Mouse (Mus musculus) MEL (cell line): Measurements from ENCODE around the gene Cir1. TPM values are rescaled to one million over a fixed set of nuclear protein-coding genes. Genes with fewer than 3 reads are reported as not detected.

Experiments
- DNase-seq: peaks from one replicate; pipeline ENCODE4 v3.0.0; 2011; ENCODE audit warnings: low read depth, low spot score
- H3K27ac ChIP-seq: 2 replicates; pipeline ENCODE4 v1.5.1; 2012; ENCODE audit warnings: low read depth, mild to moderate bottlenecking, control low read depth, low read length, moderate library complexity; ENCODE audit not compliant: control insufficient read depth
- H3K27me3 ChIP-seq, 2 experiments: fragments of 150-350 bp in 1 of 2; sonication (generic) in 1 of 2; 2 replicates each; pipeline ENCODE4 v1.6.1; 2012; ENCODE audit warnings: low read length in 2 of 2, mild to moderate bottlenecking in 2 of 2, improper control_type of control experiment in 1 of 2, moderate library complexity in 1 of 2; ENCODE audit not compliant: insufficient read depth in 2 of 2, control insufficient read depth in 1 of 2
- H3K36me3 ChIP-seq, 2 experiments: 2 replicates each; pipeline ENCODE4 v1.6.1; 2012 to 2014; ENCODE audit warnings: low read length in 2 of 2, improper control_type of control experiment in 1 of 2, inconsistent platforms in 1 of 2, mild to moderate bottlenecking in 1 of 2; ENCODE audit not compliant: insufficient read depth in 2 of 2, control insufficient read depth in 1 of 2
- H3K4me1 ChIP-seq, 2 experiments: fragments of 150-350 bp in 1 of 2; sonication (generic) in 1 of 2; 2 replicates each; pipeline ENCODE4 v1.6.1; 2012; ENCODE audit warnings: low read length in 2 of 2, improper control_type of control experiment in 1 of 2, mild to moderate bottlenecking in 1 of 2; ENCODE audit not compliant: insufficient read depth in 2 of 2, control insufficient read depth in 1 of 2
- H3K4me3 ChIP-seq, 2 experiments: fragments of 150-350 bp in 1 of 2; sonication (generic) in 1 of 2; 2 replicates each; pipeline ENCODE4 v1.5.1; 2012; ENCODE audit warnings: low read depth in 2 of 2, low read length in 2 of 2, mild to moderate bottlenecking in 2 of 2, moderate library complexity in 2 of 2, control low read depth in 1 of 2, improper control_type of control experiment in 1 of 2; ENCODE audit not compliant: control insufficient read depth in 1 of 2, insufficient read depth in 1 of 2
- H3K79me2 ChIP-seq: 2 replicates; pipeline ENCODE4 v1.6.1; 2012; ENCODE audit warnings: mild to moderate bottlenecking, low read length, moderate library complexity; ENCODE audit not compliant: control insufficient read depth, poor library complexity, insufficient read depth
- H3K9ac ChIP-seq: 2 replicates; pipeline ENCODE4 v1.6.1; 2012; ENCODE audit warnings: low read depth, mild to moderate bottlenecking, control low read depth, low read length, moderate library complexity; ENCODE audit not compliant: control insufficient read depth, poor library complexity, severe bottlenecking
- H3K9me3 ChIP-seq: fragments of 150-350 bp; sonication (generic); replicated peaks from 2 replicates; pipeline ENCODE4 v1.6.1; 2012; ENCODE audit warnings: mild to moderate bottlenecking, low read length, improper control_type of control experiment, moderate library complexity; ENCODE audit not compliant: insufficient read depth
- BHLHE40 ChIP-seq: IDR thresholded peaks from 2 replicates; pipeline ENCODE4 v1.6.1; 2012; ENCODE audit warnings: low read depth, mild to moderate bottlenecking, inconsistent platforms, low read length, improper control_type of control experiment, borderline replicate concordance
- CHD1 ChIP-seq: IDR thresholded peaks from 2 replicates; pipeline ENCODE4 v1.6.1; 2012; ENCODE audit warnings: low read depth, mild to moderate bottlenecking, inconsistent platforms, low read length, improper control_type of control experiment
- CHD2 ChIP-seq: IDR thresholded peaks from 2 replicates; pipeline ENCODE4 v1.6.1; 2011; ENCODE audit warnings: low read length, improper control_type of control experiment
- CTCF ChIP-seq, 3 experiments: IDR thresholded peaks in 2 of 3; conservative IDR thresholded peaks in 1 of 3; 2 replicates each; pipeline ENCODE4 v1.5.1; 2011 to 2012; ENCODE audit warnings: low read length in 3 of 3, low read depth in 2 of 3, mild to moderate bottlenecking in 2 of 3, improper control_type of control experiment in 1 of 3, inconsistent platforms in 1 of 3, mixed read lengths in 1 of 3, moderate library complexity in 1 of 3; ENCODE audit not compliant: control insufficient read depth in 1 of 3, insufficient read depth in 1 of 3, poor library complexity in 1 of 3, severe bottlenecking in 1 of 3
- E2F4 ChIP-seq: IDR thresholded peaks from 2 replicates; pipeline ENCODE4 v1.6.1; 2011; ENCODE audit warnings: low read depth, low read length, improper control_type of control experiment, borderline replicate concordance
- ELF1 ChIP-seq: IDR thresholded peaks from 2 replicates; pipeline ENCODE4 v1.6.1; 2014; ENCODE audit warnings: low read depth, mild to moderate bottlenecking, inconsistent platforms, low read length, improper control_type of control experiment, moderate library complexity
- GATA1 ChIP-seq: IDR thresholded peaks from 2 replicates; pipeline ENCODE4 v1.6.1; 2011; ENCODE audit warnings: low read depth, low read length, improper control_type of control experiment
- JUND ChIP-seq: IDR thresholded peaks from 2 replicates; pipeline ENCODE4 v1.6.1; 2011; ENCODE audit warnings: low read depth, mild to moderate bottlenecking, improper control_type of control experiment, low read length
- KAT2A ChIP-seq: conservative IDR thresholded peaks from 2 replicates; pipeline ENCODE4 v1.6.1; 2012; ENCODE audit warnings: low read depth, low read length, improper control_type of control experiment, inconsistent platforms
- MAFK ChIP-seq: IDR thresholded peaks from 2 replicates; pipeline ENCODE4 v1.6.1; 2011; ENCODE audit warnings: low read depth, mild to moderate bottlenecking, low read length, improper control_type of control experiment, borderline replicate concordance
- MAX ChIP-seq: IDR thresholded peaks from 2 replicates; pipeline ENCODE4 v1.6.1; 2011; ENCODE audit warnings: low read length, improper control_type of control experiment
- MAZ ChIP-seq: IDR thresholded peaks from 2 replicates; pipeline ENCODE4 v1.6.1; 2012; ENCODE audit warnings: low read depth, mild to moderate bottlenecking, inconsistent platforms, low read length, improper control_type of control experiment
- MXI1 ChIP-seq: IDR thresholded peaks from 2 replicates; pipeline ENCODE4 v1.6.1; 2011; ENCODE audit warnings: mild to moderate bottlenecking, low read depth, low read length, improper control_type of control experiment
- MYC ChIP-seq: IDR thresholded peaks from 2 replicates; pipeline ENCODE4 v1.6.1; 2011; ENCODE audit warnings: low read depth, mild to moderate bottlenecking, low read length, improper control_type of control experiment, moderate library complexity
- POLR2A ChIP-seq, 2 experiments: IDR thresholded peaks; 2 replicates each; pipeline ENCODE4 v1.6.1; 2011 to 2012; ENCODE audit warnings: low read length in 2 of 2, mild to moderate bottlenecking in 2 of 2, control low read depth in 1 of 2, improper control_type of control experiment in 1 of 2, low read depth in 1 of 2, moderate library complexity in 1 of 2; ENCODE audit not compliant: control insufficient read depth in 1 of 2, insufficient read depth in 1 of 2, poor library complexity in 1 of 2
- RAD21 ChIP-seq: IDR thresholded peaks from 2 replicates; pipeline ENCODE4 v1.6.1; 2011; ENCODE audit warnings: mild to moderate bottlenecking, low read depth, low read length, improper control_type of control experiment
- RCOR1 ChIP-seq: IDR thresholded peaks from 2 replicates; pipeline ENCODE4 v1.6.1; 2012; ENCODE audit warnings: low read depth, mild to moderate bottlenecking, inconsistent platforms, low read length, improper control_type of control experiment
- SIN3A ChIP-seq: IDR thresholded peaks from 2 replicates; pipeline ENCODE4 v1.6.1; 2012; ENCODE audit warnings: low read length, improper control_type of control experiment, inconsistent platforms
- TBP ChIP-seq: IDR thresholded peaks from 2 replicates; pipeline ENCODE4 v1.8.0; 2011; ENCODE audit warnings: low read depth, low read length, improper control_type of control experiment
- TCF12 ChIP-seq: IDR thresholded peaks from 2 replicates; pipeline ENCODE4 v1.6.1; 2014; ENCODE audit warnings: low read depth, mild to moderate bottlenecking, inconsistent platforms, low read length, improper control_type of control experiment, moderate library complexity
- UBTF ChIP-seq: IDR thresholded peaks from 2 replicates; pipeline ENCODE4 v1.6.1; 2012; ENCODE audit warnings: low read depth, mild to moderate bottlenecking, inconsistent platforms, low read length, improper control_type of control experiment, moderate library complexity, borderline replicate concordance; ENCODE audit not compliant: insufficient read depth
- USF2 ChIP-seq, 2 experiments: IDR thresholded peaks; 2 replicates each; pipeline ENCODE4 v1.6.1; 2011 to 2012; ENCODE audit warnings: improper control_type of control experiment in 2 of 2, low read length in 2 of 2, borderline replicate concordance in 1 of 2, inconsistent platforms in 1 of 2, low read depth in 1 of 2, mild to moderate bottlenecking in 1 of 2; ENCODE audit not compliant: insufficient read depth in 1 of 2
- ZMIZ1 ChIP-seq: IDR thresholded peaks from 2 replicates; pipeline ENCODE4 v1.6.1; 2012; ENCODE audit warnings: low read depth, mild to moderate bottlenecking, inconsistent platforms, low read length, improper control_type of control experiment, moderate library complexity
- ZNF384 ChIP-seq: IDR thresholded peaks from 2 replicates; pipeline ENCODE4 v1.6.1; 2012; ENCODE audit warnings: low read depth, mild to moderate bottlenecking, inconsistent platforms, low read length, improper control_type of control experiment
- polyA plus RNA-seq, 2 experiments: library from polyadenylated mRNA; stranded (reverse) in 1 of 2; unstranded in 1 of 2; fragments of >175 nt in 1 of 2; fragments of >200 nt in 1 of 2; gene quantifications; 2 replicates each; pipeline versions ENCODE4 v1.2.1 to v1.2.4; 2012; ENCODE audit warnings: low replicate concordance in 2 of 2, low read depth in 1 of 2; ENCODE audit not compliant: insufficient read length in 2 of 2, insufficient read depth in 1 of 2, missing spikeins in 1 of 2
- total RNA-seq: library from RNA; depleted of rRNA; stranded (reverse); fragments of 300-350 nt; gene quantifications from 2 replicates; pipeline ENCODE4 v1.2.3, GENCODE M21; 2012

Gene Cir1
- total and polyA plus RNA-seq, 3 experiments, result 3.4 to 7.7 TPM; not detected in 1

DNA sequence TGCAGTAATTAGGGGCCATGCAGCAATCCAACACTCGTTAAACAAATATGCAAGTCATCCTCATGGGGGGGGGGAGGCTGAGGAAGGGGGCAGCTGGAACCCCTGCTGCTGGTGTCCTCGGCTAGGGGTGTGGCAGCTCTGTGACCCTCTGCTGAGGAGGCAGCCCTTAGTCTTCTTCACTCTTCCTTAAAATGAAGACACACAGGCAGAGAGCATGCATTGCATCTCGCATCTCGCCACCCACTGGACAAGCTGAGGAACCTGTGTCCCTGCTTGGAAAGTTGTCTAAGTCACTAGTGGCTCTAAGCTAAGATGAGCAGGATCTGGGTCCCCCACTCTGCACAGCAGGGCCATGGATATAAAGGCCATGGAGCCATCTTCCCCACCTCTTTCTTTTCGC lies 46.5 kb downstream of the Cir1 start:
- Histone ChIP-seq H3K9ac (no peak overlapping the region), H3K4me1 (no peaks in the 10 kb centered on the region), H3K27ac (no peak overlapping the region), H3K36me3 (no peaks in the 10 kb centered on the region), H3K9me3 (no peaks in the 10 kb centered on the region), H3K4me3 (no peak overlapping the region), H3K79me2 (no peaks in the 10 kb centered on the region), H3K27me3 (no peaks in the 10 kb centered on the region)
- no peak for DNase-seq
- TF ChIP-seq RCOR1 (no peak), MAFK (no peak), CTCF (IDR thresholded peaks at IDR 0.05 in 2 of 3, conservative IDR thresholded peaks at IDR 0.05 in 1 of 3; ENCODE audit: control insufficient read depth in 1 of 3, insufficient read depth in 1 of 3, low read depth in 2 of 3, low read length in 3 of 3, poor library complexity in 1 of 3, severe bottlenecking in 1 of 3) (no peak), BHLHE40 (no peak), USF2 (IDR thresholded peaks at IDR 0.05; ENCODE audit: borderline replicate concordance in 1 of 2, insufficient read depth in 1 of 2, low read depth in 1 of 2, low read length in 2 of 2) (no peak), GATA1 (no peak), E2F4 (no peak), SIN3A (no peak)

DNA sequence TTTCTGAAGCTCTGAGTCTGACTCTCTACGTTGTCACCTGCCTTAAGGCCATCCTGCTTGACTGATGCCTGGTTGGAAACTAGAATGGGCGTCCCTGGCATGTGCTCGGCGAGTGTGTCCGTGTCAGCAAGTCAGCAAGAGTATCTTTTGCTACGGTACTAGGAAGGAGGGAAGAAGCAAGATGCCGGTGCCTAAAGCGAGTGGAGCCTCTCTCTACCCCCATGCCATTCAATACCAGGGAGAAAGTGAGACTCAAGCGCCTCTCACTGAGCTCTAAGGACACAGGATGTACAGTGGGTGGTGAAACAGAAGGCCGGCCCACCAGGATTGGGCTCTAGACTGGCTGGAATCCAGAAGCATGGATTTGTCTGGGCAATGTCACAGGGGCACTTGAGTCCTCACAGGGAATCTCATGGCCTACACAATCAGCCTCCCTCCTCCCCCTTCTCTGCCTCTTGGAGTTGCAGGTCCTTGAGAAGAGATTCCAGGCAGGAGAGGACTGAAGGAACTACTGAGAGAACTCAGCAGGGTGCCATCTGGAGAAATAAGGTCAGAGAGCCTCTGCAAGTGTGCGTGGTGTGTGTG lies 47.8 kb downstream of the Cir1 start:
- DNase-seq, result no peak
- H3K27ac ChIP-seq, result no peak overlapping the region
- H3K9me3 ChIP-seq, result no peaks in the 10 kb centered on the region
- no peaks in the 10 kb centered on the region for H3K27me3 ChIP-seq
- TF ChIP-seq CHD2 (no peak), TBP (no peak), TCF12 (no peak), KAT2A (no peak), E2F4 (no peak), SIN3A (no peak), MAX (no peak), JUND (no peak), ZMIZ1 (no peak), RAD21 (no peak), MYC (no peak), ELF1 (no peak), UBTF (no peak), MAZ (no peak), POLR2A (IDR thresholded peaks at IDR 0.05; ENCODE audit: control insufficient read depth in 1 of 2, insufficient read depth in 1 of 2, low read depth in 1 of 2, low read length in 2 of 2, poor library complexity in 1 of 2) (no peak), CTCF (IDR thresholded peaks at IDR 0.05 in 2 of 3, conservative IDR thresholded peaks at IDR 0.05 in 1 of 3; ENCODE audit: control insufficient read depth in 1 of 3, insufficient read depth in 1 of 3, low read depth in 2 of 3, low read length in 3 of 3, poor library complexity in 1 of 3, severe bottlenecking in 1 of 3) (no peak), MXI1 (no peak), ZNF384 (no peak), CHD1 (no peak), USF2 (IDR thresholded peaks at IDR 0.05; ENCODE audit: borderline replicate concordance in 1 of 2, insufficient read depth in 1 of 2, low read depth in 1 of 2, low read length in 2 of 2) (no peak)
- TF ChIP-seq, all 39 proteins: peak for 0
- Histone ChIP-seq H3K79me2 (no peaks in the 10 kb centered on the region), H3K4me3 (no peak overlapping the region), H3K9ac (no peak overlapping the region), H3K4me1 (peaks cover 0 to under 1% of the 10 kb centered on the region in 2 experiments; a peak in 1 of 4 replicates), H3K36me3 (no peaks in the 10 kb centered on the region)
